Mouse (Mus musculus) bone marrow macrophage, adult 2 months (primary cell): ENCODE results near the gene Abcc4.

Experiments
- CTCF ChIP-seq: IDR thresholded peaks from 2 replicates; pipeline ENCODE4 v1.5.1; 2012; ENCODE audit warnings: low read depth, mild to moderate bottlenecking, low read length, moderate library complexity
- POLR2A ChIP-seq: IDR thresholded peaks from 2 replicates; pipeline ENCODE4 v1.6.1; 2012; ENCODE audit warnings: mild to moderate bottlenecking, low read depth, low read length, borderline replicate concordance

GRCm38 (mm10) chr14:118577895-118578294 is 128.1 kb downstream of the Abcc4 start:
- TF ChIP-seq POLR2A (no peak), CTCF (no peak)
